Mouse (Mus musculus) ES-E14 (cell line): ENCODE data around the gene Stpg4. TPM values are rescaled to one million over a fixed set of nuclear protein-coding genes. Genes with fewer than 3 reads are reported as not detected.
A peak's percentile ranks its signal among the peaks of the same experiment; 100 is the strongest.

Experiments
- DNase-seq: peaks from one replicate; pipeline ENCODE4 v3.0.0-alpha.2; 2013; ENCODE audit warnings: low read depth, low spot score
- H3K27ac ChIP-seq: 2 replicates; pipeline ENCODE4 v1.5.1; 2012; ENCODE audit warnings: low read depth, mild to moderate bottlenecking, low read length, moderate library complexity, mixed read lengths; ENCODE audit not compliant: poor library complexity, insufficient read depth, severe bottlenecking
- H3K36me3 ChIP-seq: 2 replicates; pipeline ENCODE4 v1.6.1; 2012; ENCODE audit warnings: mild to moderate bottlenecking, low read length, moderate library complexity, mixed read lengths; ENCODE audit not compliant: control insufficient read depth, poor library complexity, insufficient read depth, severe bottlenecking
- H3K4me1 ChIP-seq, 2 experiments: fragments of 150-350 bp in 1 of 2; sonication (generic) in 1 of 2; 2 replicates each; pipeline ENCODE4 v1.6.1; 2012; ENCODE audit warnings: low read length in 2 of 2, mild to moderate bottlenecking in 1 of 2, mixed read lengths in 1 of 2; ENCODE audit not compliant: control insufficient read depth in 2 of 2, insufficient read depth in 2 of 2, poor library complexity in 1 of 2
- H3K4me3 ChIP-seq, 2 experiments: fragments of 150-350 bp in 1 of 2; sonication (generic) in 1 of 2; 2 replicates each; pipeline ENCODE4 v1.5.1; 2012; ENCODE audit warnings: low read length in 2 of 2, low read depth in 1 of 2, mild to moderate bottlenecking in 1 of 2, mixed read lengths in 1 of 2; ENCODE audit not compliant: insufficient read depth in 1 of 2, poor library complexity in 1 of 2, severe bottlenecking in 1 of 2
- H3K9ac ChIP-seq: 2 replicates; pipeline ENCODE4 v1.6.1; 2012; ENCODE audit warnings: low read depth, mild to moderate bottlenecking, low read length, mixed read lengths; ENCODE audit not compliant: poor library complexity, insufficient read depth, severe bottlenecking
- H3K9me3 ChIP-seq: fragments of 150-350 bp; sonication (generic); 2 replicates; pipeline ENCODE4 v1.6.1; 2012; ENCODE audit warnings: low read depth, mild to moderate bottlenecking, low read length; ENCODE audit not compliant: control insufficient read depth, insufficient read depth
- CHD2 ChIP-seq: IDR thresholded peaks from 2 replicates; pipeline ENCODE4 v1.6.1; 2014; ENCODE audit warnings: mild to moderate bottlenecking, low read depth, low read length, inconsistent platforms
- HCFC1 ChIP-seq: IDR thresholded peaks from 2 replicates; pipeline ENCODE4 v1.6.1; 2012; ENCODE audit warnings: low read length, inconsistent platforms, borderline replicate concordance; ENCODE audit not compliant: insufficient read depth
- MAFK ChIP-seq: IDR thresholded peaks from 2 replicates; pipeline ENCODE4 v1.6.1; 2014; ENCODE audit warnings: mild to moderate bottlenecking, low read depth, low read length, inconsistent platforms; ENCODE audit not compliant: insufficient read depth
- ZC3H11A ChIP-seq: IDR thresholded peaks from 2 replicates; pipeline ENCODE4 v1.6.1; 2012; ENCODE audit warnings: low read depth, mild to moderate bottlenecking, inconsistent platforms, low read length, borderline replicate concordance
- ZNF384 ChIP-seq: IDR thresholded peaks from 2 replicates; pipeline ENCODE4 v1.6.1; 2012; ENCODE audit warnings: low read depth, low read length, inconsistent platforms
- in situ Hi-C, 2 experiments: fragments of 600-800 bp; cut with MboI; formaldehyde crosslinking; loops; one replicate each; pipeline ENCODE4 v1.15.1; 2025; ENCODE audit warnings: low sequenced_read_pairs in 2 of 2, inconsistent platforms in 1 of 2; ENCODE audit not compliant: unreplicated experiment in 2 of 2
- total RNA-seq: library from RNA; depleted of rRNA; stranded (reverse); fragments of 300-350 nt; gene quantifications from 2 replicates; pipeline ENCODE4 v1.2.3, GENCODE M21; 2012

The Stpg4 gene
- total RNA-seq, 1 experiment = not detected

GRCm38 (mm10) chr17:87446767-87447611, 19.4 kb upstream of the Stpg4 start, which contains the start of gene Calm2:
TSS of gene Calm2 (minus strand) at chr17:87446935.
- TF ChIP-seq ZC3H11A = no peak
- no peak for TF ChIP-seq ZNF384
- peak; percentile 34; the same call in 1 of the 2 replicates for TF ChIP-seq CHD2
- no peak for TF ChIP-seq MAFK
- peak; percentile 64; the same call in 1 of the 2 replicates for TF ChIP-seq HCFC1
- in situ Hi-C loops = no loop called here
- Histone ChIP-seq H3K9ac (peak within 1 kb of the TSS; percentile 97), H3K36me3 (peaks cover 2% of the 10 kb centered on the region), H3K4me1 (peaks cover 0 to 2% of the 10 kb centered on the region in 2 experiments; a peak in 3 of 4 replicates), H3K4me3 (peak within 1 kb of the TSS; percentile 93 to 96), H3K27ac (peak within 1 kb of the TSS; percentile 94), H3K9me3 (no peaks in the 10 kb centered on the region)
- peak; percentile 96 for DNase-seq

DNA sequence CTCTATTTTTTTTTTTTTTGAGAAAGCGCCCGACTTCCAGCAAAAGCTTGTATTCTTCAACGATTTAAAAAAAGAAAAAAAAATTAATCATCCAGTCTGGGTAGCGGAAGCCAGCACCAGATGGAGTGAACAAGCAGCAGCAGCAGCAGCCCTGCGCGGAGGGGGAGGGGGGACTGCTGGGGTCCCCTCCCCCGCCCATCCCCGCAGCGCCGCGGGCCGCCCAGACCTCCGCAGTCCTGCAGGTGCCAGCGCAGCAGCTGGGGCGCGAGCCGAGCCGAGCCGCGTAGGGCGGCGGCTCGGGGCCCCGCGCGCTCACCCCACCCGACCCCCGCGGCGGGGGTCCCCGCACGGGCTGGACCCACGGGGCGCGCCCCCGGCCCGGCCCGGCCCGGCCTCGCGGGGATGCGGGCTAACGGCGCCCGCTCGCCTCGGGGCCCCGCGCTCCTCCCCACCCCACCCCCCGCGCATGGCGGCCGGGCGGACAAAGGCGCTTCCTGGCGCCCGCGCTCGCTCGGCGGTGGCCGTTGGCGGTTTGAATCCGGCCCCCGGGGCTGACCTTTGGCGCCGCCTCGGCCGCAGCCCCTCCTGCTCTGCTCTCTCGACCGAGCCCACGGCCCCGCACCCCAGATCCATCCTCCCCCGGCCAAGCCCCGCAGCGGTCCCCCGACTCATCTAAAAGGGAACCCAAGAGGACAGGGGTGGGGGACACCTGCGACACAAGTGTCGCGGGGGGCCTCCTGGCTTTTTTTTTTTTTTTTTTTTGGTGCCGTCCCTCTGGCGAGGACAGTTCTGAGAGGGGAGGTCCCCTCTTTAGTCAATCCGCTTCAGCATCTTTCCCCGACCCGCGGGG, 18.6 kb upstream of the Stpg4 start:
- TF ChIP-seq ZNF384 = peak; percentile 78
- no peak for TF ChIP-seq MAFK
- TF ChIP-seq CHD2 = no peak; the same call in 1 of the 2 replicates
- peak overlapping the region; percentile 93 to 96 for H3K4me3 ChIP-seq
- peaks cover 0 to 4% of the 10 kb centered on the region in 2 experiments; a peak in 3 of 4 replicates for H3K4me1 ChIP-seq
- no peaks in the 10 kb centered on the region for H3K9me3 ChIP-seq
- in situ Hi-C loops = no loop called here
- H3K9ac ChIP-seq = peak overlapping the region; percentile 97
- peaks cover 4% of the 10 kb centered on the region for H3K36me3 ChIP-seq
- peak overlapping the region; percentile 94 for H3K27ac ChIP-seq
- DNase-seq = no peak

- Histone ChIP-seq H3K36me3 (peaks cover 4% of the 10 kb centered on the region), H3K27ac (no peak overlapping the region; the same call in 1 of the 2 replicates), H3K4me3 (peak overlapping the region; percentile 63 to 96), H3K9me3 (no peaks in the 10 kb centered on the region), H3K9ac (peak overlapping the region; percentile 97; the same call in 1 of the 2 replicates), H3K4me1 (peaks cover 0 to 4% of the 10 kb centered on the region in 2 experiments; a peak in 3 of 4 replicates)
- no peak for DNase-seq
- TF ChIP-seq CHD2 = peak; percentile 53; the same call in 1 of the 2 replicates
- no peak for TF ChIP-seq HCFC1
- in situ Hi-C loops = no loop called here
These were observed 17.9 kb upstream of the Stpg4 start for GRCm38 (mm10) chr17:87445337-87445916.

DNA sequence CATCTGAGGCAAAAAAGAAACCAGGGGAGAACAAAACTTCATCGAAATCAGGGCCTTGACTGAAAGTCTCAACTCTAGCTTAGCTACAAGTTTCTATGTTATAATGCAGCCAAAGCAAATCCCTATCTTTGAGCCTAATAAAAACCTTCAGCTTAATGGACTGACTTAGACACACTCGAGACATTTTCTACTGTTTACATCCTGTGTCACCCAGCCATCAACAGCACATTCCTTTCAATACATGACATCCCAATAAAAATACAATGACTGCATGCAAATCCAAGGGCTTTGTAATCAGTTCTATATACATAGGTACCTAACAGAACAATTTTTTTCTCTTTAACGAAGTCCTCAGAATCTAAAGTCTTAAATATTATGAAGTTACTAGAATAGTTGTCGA, 17.2 kb upstream of the Stpg4 start:
- peaks cover 4% of the 10 kb centered on the region for H3K36me3 ChIP-seq
- H3K9me3 ChIP-seq = no peaks in the 10 kb centered on the region
- in situ Hi-C loops = no loop called here
- H3K27ac ChIP-seq = no peak overlapping the region
- H3K4me1 ChIP-seq = peaks cover 0 to 4% of the 10 kb centered on the region in 2 experiments; a peak in 2 of 4 replicates
- TF ChIP-seq MAFK = no peak
- TF ChIP-seq ZC3H11A = no peak
- no peak for TF ChIP-seq CHD2
- no peak for TF ChIP-seq ZNF384
- TF ChIP-seq HCFC1 = no peak
- no peak for DNase-seq
- H3K9ac ChIP-seq = no peak overlapping the region
- H3K4me3 ChIP-seq = peak overlapping the region; percentile 15 to 63
